Mouse (Mus musculus) urinary bladder, adult 2 months (tissue): ENCODE data around the gene Nrde2. TPM values are rescaled to one million over a fixed set of nuclear protein-coding genes. Genes with fewer than 3 reads are reported as not detected.

ENCODE experiments used
- polyA plus RNA-seq: library from polyadenylated mRNA; depleted of rRNA; stranded (reverse); fragments of >200 nt; gene quantifications from 2 replicates; pipeline ENCODE4 v1.2.3, GENCODE M21; 2012; rRNA removed

Nrde2 gene
- polyA plus RNA-seq, 1 experiment, result 10.0 TPM

Other genes with a start within 250 kb of the Nrde2 start
- gene Kcnk13, start 195.2 kb downstream of the Nrde2 start, polyA plus RNA-seq, result 0.65 and 0.92 TPM in 2 replicates
- 108 and 118 TPM in 2 replicates for gene Psmc1, start 49.5 kb downstream of the Nrde2 start, polyA plus RNA-seq
- gene Calm1, start 39.8 kb upstream of the Nrde2 start, polyA plus RNA-seq, result 289 and 307 TPM in 2 replicates